Mouse (Mus musculus) testis, adult 2 months (tissue): Measurements from ENCODE around the gene Sugt1.
A peak's percentile ranks its signal among the peaks of the same experiment; 100 is the strongest.

Experiments used
- CTCF ChIP-seq: fragments of 200-500 bp; IDR thresholded peaks from 2 replicates; pipeline ENCODE4 v1.5.1; 2012; ENCODE audit warnings: low read depth, mild to moderate bottlenecking, inconsistent platforms, low read length, moderate library complexity; ENCODE audit not compliant: control insufficient read depth, insufficient read depth, insufficient replicate concordance
- POLR2A ChIP-seq: fragments of 200-500 bp; IDR thresholded peaks from 2 replicates; pipeline ENCODE4 v1.6.1; 2012; ENCODE audit warnings: low read depth, mild to moderate bottlenecking, inconsistent platforms, low read length, moderate library complexity; ENCODE audit not compliant: control insufficient read depth

- TF ChIP-seq CTCF (no peak), POLR2A (peak; percentile 58)
Observed at GRCm38 (mm10) chr14:79587139-79587851, at the start of gene Sugt1.
